Mouse (Mus musculus) adrenal gland, postnatal 10 days (tissue): ENCODE measurements at regions not wholly inside any gene's neighbourhood (a gene's known extent, or its start where the extent isn't known, plus 50 kb on each side); places are given as distances from the start of the nearest gene placed in this dataset.

ENCODE experiments used
- DNase-seq: peaks from one replicate; pipeline ENCODE4 v3.0.0; 2021; ENCODE audit warnings: mixed read lengths

DNA sequence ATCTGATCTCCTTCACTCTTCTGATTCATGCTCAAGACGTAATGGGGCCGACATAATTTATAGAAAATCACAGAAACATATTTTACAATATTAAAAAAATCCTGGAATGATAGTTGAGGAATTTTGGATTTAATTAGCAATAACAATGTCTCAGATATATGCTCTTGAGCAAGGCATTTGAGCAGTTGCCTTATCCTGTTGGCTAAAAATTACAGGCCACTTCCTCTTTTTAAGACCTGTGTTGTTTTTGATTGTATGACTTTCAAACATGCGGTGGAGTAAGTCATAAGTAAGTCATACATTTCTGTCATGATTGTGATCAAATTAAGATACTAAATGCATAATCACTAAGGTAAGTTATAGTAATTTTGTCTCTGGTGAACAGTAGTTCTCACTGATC lies 387.5 kb downstream of the Nxph1 start:
- no peak for DNase-seq

DNA sequence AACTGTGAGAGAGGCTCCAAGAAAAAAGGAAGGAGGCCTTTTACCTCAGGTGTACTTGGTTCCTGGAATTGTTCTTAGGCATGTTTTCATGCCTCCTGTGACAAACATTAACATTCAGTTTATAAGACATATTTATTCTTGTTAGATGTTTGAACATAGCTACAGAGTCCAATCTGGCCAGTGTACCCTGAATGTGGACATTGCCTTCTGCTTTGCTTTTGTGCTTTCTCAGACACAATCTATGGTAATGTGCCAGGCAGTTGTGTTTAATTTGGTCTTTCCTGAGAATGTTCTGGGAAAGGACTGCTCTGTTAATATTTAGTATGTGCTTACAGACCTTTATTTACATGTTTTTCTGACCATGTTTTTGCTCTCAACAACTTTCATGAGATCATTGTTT lies 436.0 kb downstream of the Nxph1 start:
- no peak for DNase-seq

DNA sequence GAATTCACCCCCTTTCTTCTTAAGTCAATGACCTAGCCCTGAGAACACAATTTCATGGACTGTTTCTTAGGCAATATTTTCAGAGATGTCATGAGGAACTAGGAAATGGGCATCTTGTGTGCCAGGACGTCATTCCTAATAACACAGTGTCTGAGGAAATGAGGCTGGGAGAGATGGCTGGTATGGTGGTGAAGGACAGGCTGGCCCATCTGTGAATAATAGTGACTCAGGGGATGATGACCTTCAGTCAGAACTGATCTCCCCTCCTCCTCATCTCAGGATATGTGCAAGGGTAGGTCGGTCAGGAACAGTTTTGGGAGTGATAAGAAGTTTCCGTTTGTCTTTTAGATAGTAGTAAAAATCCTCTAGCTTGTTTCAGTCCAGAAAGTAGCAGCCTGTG lies 449.8 kb downstream of the Nxph1 start:
- DNase-seq: peak; percentile 4

DNA sequence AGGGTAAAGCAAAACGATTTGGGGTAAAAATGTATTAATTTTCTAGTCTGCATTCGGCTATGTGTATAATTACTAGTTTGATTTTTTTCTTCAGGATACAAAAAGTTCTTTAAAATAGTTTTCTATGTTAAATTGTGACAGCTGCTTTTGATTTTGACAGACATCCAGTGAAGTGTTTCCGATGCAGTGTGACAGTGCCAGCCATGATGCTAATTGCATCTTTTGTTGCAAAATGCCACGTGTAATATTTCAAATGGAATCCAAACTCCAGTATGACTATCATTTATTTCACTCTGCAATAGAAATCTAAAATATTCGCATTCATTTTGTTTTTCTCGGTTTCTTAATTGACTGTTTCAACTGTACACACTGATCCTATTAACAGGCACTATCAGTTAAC lies 457.8 kb downstream of the Nxph1 start:
- no peak for DNase-seq
